Mouse (Mus musculus) midbrain, embryonic 10.5 days (tissue): Measurements from ENCODE around the gene Fbxo40. TPM values are rescaled to one million over a fixed set of nuclear protein-coding genes. Genes with fewer than 3 reads are reported as not detected.

Experiments used
- polyA plus RNA-seq: library from polyadenylated mRNA; unstranded; fragments of >200 nt; fragmentation: Nextera tagmentation; extraction: Ambion mirVana; gene quantifications from 2 replicates; pipeline ENCODE4 v1.2.1, GENCODE M21; 2016

The Fbxo40 gene
- polyA plus RNA-seq, 1 experiment from 2014 or later = 0.02 TPM

Other genes with a start within 250 kb of the Fbxo40 start
- 1.1 and 1.3 TPM in 2 replicates for gene Slc15a2, start 205.5 kb downstream of the Fbxo40 start, polyA plus RNA-seq
- gene Iqcb1, start 162.1 kb downstream of the Fbxo40 start, polyA plus RNA-seq = 68.4 and 69.4 TPM in 2 replicates
- 1.2 and 1.7 TPM in 2 replicates for gene Eaf2, start 115.5 kb downstream of the Fbxo40 start, polyA plus RNA-seq
- 76.7 and 78.3 TPM in 2 replicates for gene Golgb1, start 115.3 kb downstream of the Fbxo40 start, polyA plus RNA-seq
- gene Hcls1, start 55.5 kb downstream of the Fbxo40 start, polyA plus RNA-seq = 2.5 and 2.7 TPM in 2 replicates
- 11.9 and 12.5 TPM in 2 replicates for gene Polq, start 21.3 kb upstream of the Fbxo40 start, polyA plus RNA-seq